Mouse (Mus musculus): ENCODE measurements at regions not wholly inside any gene's neighbourhood (a gene's known extent, or its start where the extent isn't known, plus 50 kb on each side); places are given as distances from the start of the nearest gene placed in this dataset.

GRCm38 (mm10) chr2:170261191-170261590, 113.3 kb upstream of the Zfp217 start:
- Histone ChIP-seq H3K4me1 (ENCODE audit: control insufficient read depth) (no peaks in the 10 kb centered on the region), H3K9me3 (ENCODE audit: control insufficient read depth, low read length) (peaks cover 5% of the 10 kb centered on the region), H3K27me3 (ENCODE audit: control insufficient read depth) (no peaks in the 10 kb centered on the region; the same call in 1 of the 2 replicates), H3K4me3 (replicated peaks) (no peak overlapping the region), H3K36me3 (ENCODE audit: control insufficient read depth) (no peaks in the 10 kb centered on the region)
- no peak for TF ChIP-seq TAL1 (IDR thresholded peaks at IDR 0.05; ENCODE audit: low read length)
- no peak for TF ChIP-seq GATA1 (IDR thresholded peaks at IDR 0.05; ENCODE audit: low read length)

GRCm38 (mm10) chr2:170259662-170260457, 112.0 kb upstream of the Zfp217 start:
- H3K4me3 ChIP-seq (replicated peaks) = no peak overlapping the region
- TF ChIP-seq TAL1 (IDR thresholded peaks at IDR 0.05; ENCODE audit: low read length) (no peak), GATA1 (IDR thresholded peaks at IDR 0.05; ENCODE audit: low read length) (no peak)
- H3K36me3 ChIP-seq (ENCODE audit: control insufficient read depth) = no peaks in the 10 kb centered on the region
- H3K4me1 ChIP-seq (ENCODE audit: control insufficient read depth) = no peaks in the 10 kb centered on the region; the same call in 1 of the 2 replicates
- H3K9me3 ChIP-seq (ENCODE audit: control insufficient read depth, low read length) = peaks cover 8% of the 10 kb centered on the region
- peaks cover 2% of the 10 kb centered on the region; the same call in 1 of the 2 replicates for H3K27me3 ChIP-seq (ENCODE audit: control insufficient read depth)

GRCm38 (mm10) chr2:170258367-170258766, 110.5 kb upstream of the Zfp217 start:
- peaks cover 2% of the 10 kb centered on the region; the same call in 1 of the 2 replicates for H3K27me3 ChIP-seq (ENCODE audit: control insufficient read depth)
- H3K9me3 ChIP-seq (ENCODE audit: control insufficient read depth, low read length) = peaks cover 8% of the 10 kb centered on the region
- H3K36me3 ChIP-seq (ENCODE audit: control insufficient read depth) = no peaks in the 10 kb centered on the region
- H3K4me1 ChIP-seq (ENCODE audit: control insufficient read depth) = no peaks in the 10 kb centered on the region; the same call in 1 of the 2 replicates
- H3K4me3 ChIP-seq (replicated peaks) = no peak overlapping the region
- TF ChIP-seq GATA1 (IDR thresholded peaks at IDR 0.05; ENCODE audit: low read length) = no peak
- no peak for TF ChIP-seq TAL1 (IDR thresholded peaks at IDR 0.05; ENCODE audit: low read length)

- Histone ChIP-seq H3K9me3 (ENCODE audit: control insufficient read depth, low read length) (peaks cover 8% of the 10 kb centered on the region), H3K4me1 (ENCODE audit: control insufficient read depth) (no peaks in the 10 kb centered on the region; the same call in 1 of the 2 replicates), H3K27me3 (ENCODE audit: control insufficient read depth) (peaks cover 2% of the 10 kb centered on the region; the same call in 1 of the 2 replicates), H3K36me3 (ENCODE audit: control insufficient read depth) (no peaks in the 10 kb centered on the region), H3K4me3 (replicated peaks) (no peak overlapping the region)
- no peak for TF ChIP-seq GATA1 (IDR thresholded peaks at IDR 0.05; ENCODE audit: low read length)
- TF ChIP-seq TAL1 (IDR thresholded peaks at IDR 0.05; ENCODE audit: low read length) = no peak
Measured at GRCm38 (mm10) chr2:170257671-170258235, 109.8 kb upstream of the Zfp217 start.

GRCm38 (mm10) chr2:170255997-170256396, 108.1 kb upstream of the Zfp217 start:
- Histone ChIP-seq H3K36me3 (ENCODE audit: control insufficient read depth) (no peaks in the 10 kb centered on the region), H3K4me1 (ENCODE audit: control insufficient read depth) (peaks cover 2% of the 10 kb centered on the region), H3K4me3 (replicated peaks) (no peak overlapping the region), H3K27me3 (ENCODE audit: control insufficient read depth) (peaks cover 2% of the 10 kb centered on the region; the same call in 1 of the 2 replicates), H3K9me3 (ENCODE audit: control insufficient read depth, low read length) (peaks cover 8% of the 10 kb centered on the region)
- TF ChIP-seq TAL1 (IDR thresholded peaks at IDR 0.05; ENCODE audit: low read length) (no peak), GATA1 (IDR thresholded peaks at IDR 0.05; ENCODE audit: low read length) (no peak)

- Histone ChIP-seq H3K4me1 (ENCODE audit: control insufficient read depth) (peaks cover 2% of the 10 kb centered on the region), H3K4me3 (replicated peaks) (no peak overlapping the region), H3K9me3 (ENCODE audit: control insufficient read depth, low read length) (peaks cover 8% of the 10 kb centered on the region), H3K36me3 (ENCODE audit: control insufficient read depth) (no peaks in the 10 kb centered on the region), H3K27me3 (ENCODE audit: control insufficient read depth) (peaks cover 2% of the 10 kb centered on the region; the same call in 1 of the 2 replicates)
- TF ChIP-seq TAL1 (IDR thresholded peaks at IDR 0.05; ENCODE audit: low read length) (no peak), GATA1 (IDR thresholded peaks at IDR 0.05; ENCODE audit: low read length) (no peak)
Measured at GRCm38 (mm10) chr2:170255533-170255932, 107.6 kb upstream of the Zfp217 start.

- Histone ChIP-seq H3K9me3 (ENCODE audit: control insufficient read depth, low read length) (peaks cover 8% of the 10 kb centered on the region), H3K4me3 (replicated peaks) (no peak overlapping the region), H3K27me3 (ENCODE audit: control insufficient read depth) (peaks cover 2% of the 10 kb centered on the region; the same call in 1 of the 2 replicates), H3K36me3 (ENCODE audit: control insufficient read depth) (no peaks in the 10 kb centered on the region), H3K4me1 (ENCODE audit: control insufficient read depth) (peaks cover 2% of the 10 kb centered on the region)
- TF ChIP-seq TAL1 (IDR thresholded peaks at IDR 0.05; ENCODE audit: low read length) (no peak), GATA1 (IDR thresholded peaks at IDR 0.05; ENCODE audit: low read length) (no peak)
Measured at GRCm38 (mm10) chr2:170253681-170254440, 106.0 kb upstream of the Zfp217 start.

- H3K4me1 ChIP-seq (ENCODE audit: control insufficient read depth) = peaks cover 2% of the 10 kb centered on the region
- no peaks in the 10 kb centered on the region for H3K36me3 ChIP-seq (ENCODE audit: control insufficient read depth)
- no peak overlapping the region for H3K4me3 ChIP-seq (replicated peaks)
Measured at GRCm38 (mm10) chr2:170252255-170253034, 104.5 kb upstream of the Zfp217 start.

More at GRCm38 (mm10) chr2:170252255-170253034, 104.5 kb upstream of the Zfp217 start:
- H3K27me3 ChIP-seq (ENCODE audit: control insufficient read depth) = peaks cover 2% of the 10 kb centered on the region; the same call in 1 of the 2 replicates
- peaks cover 5% of the 10 kb centered on the region for H3K9me3 ChIP-seq (ENCODE audit: control insufficient read depth, low read length)
- TF ChIP-seq TAL1 (IDR thresholded peaks at IDR 0.05; ENCODE audit: low read length) (no peak), GATA1 (IDR thresholded peaks at IDR 0.05; ENCODE audit: low read length) (no peak)
